Mouse (Mus musculus): Measurements from ENCODE around the gene Cct2. TPM values are rescaled to one million over a fixed set of nuclear protein-coding genes. Genes with fewer than 3 reads are reported as not detected.
"Not testable (repeated sequence)": the region's sequence is repeated elsewhere in the genome, so short reads cannot be mapped to it uniquely, and the experiment has no call there.

The Cct2 gene
- polyA plus RNA-seq, 1 experiment from 2014 or later: 350 TPM

DNA sequence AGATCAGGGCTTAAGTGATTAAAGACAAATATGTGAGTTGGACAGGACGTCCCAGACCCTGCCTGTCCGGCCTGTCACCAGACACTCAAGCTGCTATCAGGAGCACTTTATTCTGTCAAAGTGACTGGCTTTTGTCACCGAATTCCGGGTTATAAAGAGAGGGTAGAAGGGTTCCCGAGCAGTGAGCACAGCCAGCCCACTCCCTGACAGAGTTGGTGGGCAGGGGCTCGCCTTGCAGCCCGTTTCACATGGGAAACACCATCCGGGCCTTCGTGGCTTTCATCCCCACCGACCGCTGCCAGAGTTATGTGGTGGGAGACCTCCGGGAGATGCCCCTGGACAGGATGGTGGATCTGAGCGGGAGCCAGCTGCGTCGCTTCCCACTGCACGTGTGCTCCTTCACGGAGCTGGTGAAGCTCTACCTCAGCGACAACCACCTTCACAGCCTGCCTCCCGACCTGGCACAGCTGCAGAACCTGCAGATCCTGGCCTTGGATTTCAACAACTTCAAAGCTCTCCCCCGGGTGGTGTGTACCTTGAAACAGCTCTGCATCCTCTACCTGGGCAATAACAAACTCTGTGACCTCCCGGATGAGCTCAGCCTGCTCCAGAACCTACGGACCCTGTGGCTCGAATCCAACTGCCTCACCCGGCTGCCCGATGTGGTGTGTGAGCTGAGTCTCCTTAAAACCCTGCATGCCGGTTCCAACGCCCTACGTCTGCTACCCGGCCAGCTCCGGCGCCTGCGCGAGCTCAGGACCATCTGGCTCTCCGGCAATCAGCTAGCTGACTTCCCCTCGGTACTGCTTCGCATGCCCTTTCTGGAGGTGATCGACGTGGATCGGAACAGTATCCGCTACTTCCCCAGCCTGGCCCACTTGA is 18.2 kb downstream of the Cct2 start, which contains the start of gene Lrrc10:
Gene Lrrc10, plus strand, starts transcription at position 167 of the 882 bp plus-strand sequence.
- Histone ChIP-seq H3K27ac (replicated peaks) (0 out of 2 replicates have a peak within 1 kb of the TSS, but pooled peaks have one; percentile 35), H3K27me3 (replicated peaks; ENCODE audit: low read depth, poor library complexity, severe bottlenecking) (no peaks in the 10 kb centered on the region), H3K9me3 (no peaks in the 10 kb centered on the region), H3K36me3 (replicated peaks) (peaks cover 23% of the 10 kb centered on the region), H3K4me3 (peak within 1 kb of the TSS; percentile 36; the same call in 1 of the 2 replicates), H3K4me1 (peaks cover 23% of the 10 kb centered on the region)
- DNase-seq (ENCODE audit: low spot score): peak; percentile 51
- 50% methylated on average over 40 of the region's 40 CpGs for WGBS

DNA sequence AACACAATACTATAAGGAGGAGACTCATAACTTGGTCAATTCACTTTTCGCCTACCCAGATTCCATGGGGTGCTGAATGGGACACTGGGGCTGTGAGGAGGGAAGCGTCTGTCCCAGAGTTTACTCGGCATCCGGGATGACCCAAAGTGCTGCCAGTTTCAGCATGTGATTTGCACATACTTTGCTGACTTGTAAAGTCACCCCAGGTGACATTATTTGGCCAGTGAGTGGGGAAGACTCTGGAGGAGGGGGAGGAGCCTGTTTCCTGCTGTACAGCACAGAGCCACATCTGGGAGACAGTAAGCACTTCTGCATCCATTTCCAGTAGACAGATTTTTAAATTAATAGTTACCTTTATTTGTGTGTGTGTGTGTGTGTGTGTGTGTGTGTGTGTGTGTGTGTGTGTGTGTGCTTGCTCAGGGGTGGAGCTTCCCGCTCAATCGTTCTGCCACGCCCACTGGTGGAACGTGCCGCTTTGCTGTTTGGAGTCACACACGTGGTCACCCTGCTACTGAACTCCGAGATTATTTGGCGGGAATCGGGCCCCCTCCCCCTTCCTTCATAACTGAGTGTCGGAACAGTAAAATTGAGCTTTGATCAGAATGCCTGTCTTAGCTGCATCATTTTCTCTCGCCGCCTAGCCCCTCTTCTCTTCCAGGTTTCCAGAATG is 20.0 kb downstream of the Cct2 start:
- H3K4me3 ChIP-seq: peak overlapping the region; percentile 2; the same call in 1 of the 2 replicates
- not testable (repeated sequence) for H3K36me3 ChIP-seq (replicated peaks); H3K9me3 ChIP-seq; H3K27me3 ChIP-seq (replicated peaks; ENCODE audit: low read depth, poor library complexity, severe bottlenecking); H3K27ac ChIP-seq (replicated peaks)
- 61% methylated on average over 16 of the region's 16 CpGs for WGBS
- H3K4me1 ChIP-seq: peaks cover 23% of the 10 kb centered on the region
- peak; percentile 38 for DNase-seq (ENCODE audit: low spot score)

DNA sequence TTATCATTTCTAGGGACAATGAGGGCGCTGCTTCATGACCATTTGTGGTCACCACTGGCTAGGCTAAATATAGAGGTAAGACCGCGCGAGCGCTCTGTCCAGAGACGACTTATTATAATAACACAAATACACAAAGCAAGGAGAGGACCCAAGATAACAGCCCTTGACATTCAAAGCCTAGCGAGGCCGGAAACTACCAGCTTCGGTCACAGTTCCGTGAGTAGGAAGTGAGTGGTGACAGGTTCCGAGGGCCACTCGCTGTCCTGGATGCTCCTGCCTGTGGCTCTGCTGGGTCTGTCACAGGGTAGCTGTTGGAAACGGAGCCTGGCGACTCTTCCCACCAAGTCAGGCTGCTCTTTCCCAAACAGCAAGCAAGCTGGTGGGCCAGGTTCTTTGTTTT is 21.3 kb downstream of the Cct2 start:
- no peaks in the 10 kb centered on the region for H3K27me3 ChIP-seq (replicated peaks; ENCODE audit: low read depth, poor library complexity, severe bottlenecking)
- 88% methylated on average over 14 of the region's 14 CpGs for WGBS
- no peaks in the 10 kb centered on the region for H3K36me3 ChIP-seq (replicated peaks)
- no peak for DNase-seq (ENCODE audit: low spot score)
- no peak overlapping the region for H3K27ac ChIP-seq (replicated peaks)
- H3K9me3 ChIP-seq: no peaks in the 10 kb centered on the region
- H3K4me1 ChIP-seq: peaks cover 23% of the 10 kb centered on the region
- no peak overlapping the region for H3K4me3 ChIP-seq

DNA sequence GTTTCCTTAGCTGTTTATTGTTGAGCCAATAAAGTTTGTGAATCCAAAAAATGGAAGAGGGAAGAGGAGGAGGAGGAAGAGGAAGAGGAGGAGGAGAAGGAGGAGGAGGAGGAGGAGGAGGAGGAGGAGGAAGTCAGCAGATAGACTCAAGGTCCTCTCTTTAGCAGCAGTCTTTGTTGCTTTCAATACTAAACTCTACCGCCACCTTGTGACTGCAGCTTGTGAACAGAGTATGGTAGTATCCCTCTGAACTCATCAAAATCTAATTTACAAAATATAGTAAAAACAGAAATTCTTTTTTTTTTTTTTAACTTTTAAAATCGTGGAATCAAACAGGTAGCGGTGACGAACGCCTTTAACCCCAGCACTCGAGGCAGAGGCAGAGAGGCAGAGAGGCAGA is 23.3 kb downstream of the Cct2 start:
- 70% methylated on average over 6 of the region's 6 CpGs for WGBS
- no peak overlapping the region for H3K27ac ChIP-seq (replicated peaks)
- no peaks in the 10 kb centered on the region for H3K36me3 ChIP-seq (replicated peaks)
- no peaks in the 10 kb centered on the region for H3K27me3 ChIP-seq (replicated peaks; ENCODE audit: low read depth, poor library complexity, severe bottlenecking)
- H3K4me3 ChIP-seq: no peak overlapping the region
- peaks cover 11% of the 10 kb centered on the region for H3K4me1 ChIP-seq
- no peak for DNase-seq (ENCODE audit: low spot score)
- H3K9me3 ChIP-seq: no peaks in the 10 kb centered on the region

DNA sequence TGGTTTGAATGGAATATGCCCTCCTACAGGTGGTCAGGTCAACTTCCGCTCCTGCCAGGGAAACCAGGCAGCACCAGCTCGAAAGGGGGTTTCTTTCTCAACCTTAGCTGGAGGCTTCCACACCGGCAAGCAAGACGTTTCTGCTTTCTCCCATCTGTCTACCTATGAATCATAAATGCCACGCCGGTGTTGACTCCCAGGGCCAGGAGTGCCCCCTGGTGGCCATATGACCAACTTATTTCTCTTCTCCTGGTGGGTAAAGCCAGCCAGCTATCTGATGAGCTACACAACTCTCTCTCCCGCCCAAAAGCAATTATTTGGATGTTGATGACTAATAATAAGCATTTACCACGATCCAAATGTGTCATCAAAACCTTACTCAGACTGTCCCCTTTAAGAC is 29.8 kb downstream of the Cct2 start:
- WGBS: 30% methylated on average over 8 of the region's 8 CpGs
- Histone ChIP-seq H3K36me3 (replicated peaks) (no peaks in the 10 kb centered on the region), H3K27me3 (replicated peaks; ENCODE audit: low read depth, poor library complexity, severe bottlenecking) (no peaks in the 10 kb centered on the region), H3K9me3 (no peaks in the 10 kb centered on the region), H3K4me1 (peaks cover 13% of the 10 kb centered on the region), H3K27ac (replicated peaks) (no peak overlapping the region), H3K4me3 (no peak overlapping the region)
- DNase-seq (ENCODE audit: low spot score): peak; percentile 86

DNA sequence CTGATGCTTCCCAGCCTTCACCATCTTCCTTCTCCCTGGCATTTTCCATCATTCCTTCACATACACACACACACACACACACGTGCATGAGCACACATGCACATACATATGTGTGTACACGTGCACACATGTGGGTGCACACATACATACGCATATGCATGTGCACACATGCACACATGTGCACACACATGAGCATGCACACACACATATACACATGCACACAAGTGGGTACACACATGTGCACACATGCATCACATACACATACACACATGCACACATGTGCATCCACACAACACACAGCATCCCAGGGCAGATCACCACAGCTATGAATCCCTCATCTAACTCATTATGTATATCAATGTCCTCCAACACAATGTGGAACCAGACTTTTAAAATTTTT is 32.5 kb downstream of the Cct2 start:
- peaks cover 9% of the 10 kb centered on the region for H3K27me3 ChIP-seq (replicated peaks; ENCODE audit: low read depth, poor library complexity, severe bottlenecking)
- H3K36me3 ChIP-seq (replicated peaks): no peaks in the 10 kb centered on the region
- 86% methylated on average over 3 of the region's 3 CpGs for WGBS
- H3K4me1 ChIP-seq: peaks cover 19% of the 10 kb centered on the region
- no peak for DNase-seq (ENCODE audit: low spot score)
- no peak overlapping the region for H3K27ac ChIP-seq (replicated peaks)
- no peaks in the 10 kb centered on the region for H3K9me3 ChIP-seq
- H3K4me3 ChIP-seq: no peak overlapping the region

DNA sequence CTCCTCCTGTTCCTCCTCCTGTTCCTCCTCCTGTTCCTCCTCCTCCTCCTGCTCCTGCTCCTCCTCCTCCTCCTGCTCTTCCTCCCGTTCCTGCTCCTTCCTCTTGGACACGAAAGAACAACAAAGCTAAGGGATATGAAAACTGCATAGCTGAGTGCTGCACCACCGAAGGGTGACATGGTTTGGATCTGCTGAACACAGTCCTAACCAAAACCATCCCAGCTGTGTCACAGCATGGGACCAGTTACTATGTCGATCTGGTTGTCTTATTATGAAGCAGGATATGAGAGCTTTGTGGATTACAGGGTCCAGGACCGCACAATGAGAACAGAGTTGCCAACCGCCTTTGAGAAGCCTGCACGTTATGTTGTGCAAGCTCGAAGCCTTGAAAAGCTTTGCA is 37.4 kb downstream of the Cct2 start:
- DNase-seq (ENCODE audit: low spot score): no peak
- Histone ChIP-seq H3K4me3 (no peak overlapping the region), H3K27ac (replicated peaks) (no peak overlapping the region), H3K27me3 (replicated peaks; ENCODE audit: low read depth, poor library complexity, severe bottlenecking) (peaks cover 55% of the 10 kb centered on the region), H3K4me1 (peaks cover 26% of the 10 kb centered on the region), H3K36me3 (replicated peaks) (no peaks in the 10 kb centered on the region), H3K9me3 (no peaks in the 10 kb centered on the region)
- 82% methylated on average over 8 of the region's 8 CpGs for WGBS

DNA sequence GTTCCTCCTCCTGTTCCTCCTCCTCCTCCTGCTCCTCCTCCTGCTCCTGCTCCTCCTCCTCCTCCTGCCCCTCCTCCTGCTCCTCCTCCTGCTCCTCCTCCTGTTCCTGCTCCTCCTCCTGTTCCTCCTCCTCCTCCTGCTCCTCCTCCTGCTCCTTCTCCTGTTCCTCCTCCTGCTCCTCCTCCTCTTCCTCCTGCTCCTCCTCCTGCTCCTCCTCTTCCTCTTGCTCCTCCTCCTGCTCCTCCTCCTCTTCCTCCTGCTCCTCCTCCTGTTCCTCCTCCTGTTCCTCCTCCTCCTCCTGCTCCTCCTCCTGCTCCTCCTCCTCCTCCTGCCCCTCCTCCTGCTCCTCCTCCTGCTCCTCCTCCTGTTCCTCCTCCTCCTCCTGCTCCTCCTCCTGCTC is 37.8 kb downstream of the Cct2 start:
- not testable (repeated sequence) for H3K9me3 ChIP-seq; DNase-seq (ENCODE audit: low spot score); H3K27ac ChIP-seq (replicated peaks); H3K36me3 ChIP-seq (replicated peaks); H3K4me3 ChIP-seq
- H3K27me3 ChIP-seq (replicated peaks; ENCODE audit: low read depth, poor library complexity, severe bottlenecking): peaks cover 55% of the 10 kb centered on the region
- peaks cover 30% of the 10 kb centered on the region for H3K4me1 ChIP-seq

DNA sequence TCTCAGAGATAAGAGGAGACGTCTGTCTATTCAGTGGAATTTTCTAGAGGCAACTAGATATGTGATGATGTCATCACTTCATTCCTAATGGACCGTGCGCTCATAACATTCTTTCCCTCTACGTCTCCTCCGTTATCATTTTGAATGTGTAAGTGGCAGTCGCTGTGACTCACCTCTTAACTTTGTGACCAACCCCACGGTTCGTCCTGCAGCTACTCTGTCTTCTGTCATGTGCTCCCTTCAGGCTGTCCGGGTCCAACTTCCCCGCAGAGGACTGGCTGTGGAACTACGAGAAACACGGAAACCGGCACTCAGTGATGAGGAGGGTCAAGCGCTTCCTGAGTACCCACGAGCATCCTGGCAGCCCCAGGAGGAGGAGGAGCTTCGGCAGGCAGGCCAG is 39.9 kb downstream of the Cct2 start:
- 61% methylated on average over 16 of the region's 16 CpGs for WGBS
- H3K4me1 ChIP-seq: peaks cover 40% of the 10 kb centered on the region
- no peaks in the 10 kb centered on the region for H3K9me3 ChIP-seq
- peaks cover 59% of the 10 kb centered on the region for H3K27me3 ChIP-seq (replicated peaks; ENCODE audit: low read depth, poor library complexity, severe bottlenecking)
- H3K4me3 ChIP-seq: no peak overlapping the region; the same call in 1 of the 2 replicates
- no peak overlapping the region; the same call in 1 of the 2 replicates for H3K27ac ChIP-seq (replicated peaks)
- H3K36me3 ChIP-seq (replicated peaks): no peaks in the 10 kb centered on the region
- DNase-seq (ENCODE audit: low spot score): no peak

DNA sequence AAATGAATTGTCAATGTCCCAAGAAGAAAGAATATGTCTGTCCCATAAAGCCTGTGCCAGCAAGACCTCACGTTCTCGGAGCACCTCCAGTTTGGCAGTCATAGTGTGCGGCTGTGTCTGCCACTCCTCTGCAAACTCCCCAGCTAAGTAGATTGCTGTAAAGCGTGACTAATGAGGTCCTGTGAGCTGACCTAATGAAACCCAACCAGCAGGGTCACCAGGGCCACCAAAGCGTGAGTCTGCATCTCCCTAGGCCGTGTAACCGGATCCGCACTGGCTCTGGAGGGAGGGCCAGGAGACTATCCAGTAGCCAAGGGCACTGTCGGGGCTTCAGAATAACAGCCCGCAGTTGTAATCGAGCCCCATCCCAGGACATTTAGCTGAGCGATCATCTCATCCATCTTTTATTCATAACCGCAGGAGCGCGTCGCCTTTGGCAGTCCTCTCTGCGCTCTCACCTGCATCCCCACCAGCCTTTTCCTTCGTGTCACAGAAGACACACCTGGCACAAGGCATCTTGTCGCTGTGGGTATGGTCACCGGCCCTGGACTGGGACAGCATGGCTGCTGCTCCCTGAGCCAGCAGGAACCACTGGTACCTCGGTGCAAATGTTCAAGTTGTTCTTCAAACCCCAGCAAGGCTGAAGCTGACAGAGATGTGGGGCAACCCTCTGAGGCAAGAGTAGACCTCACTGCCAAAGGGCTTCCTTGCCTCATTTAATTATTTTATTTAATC is 42.4 kb downstream of the Cct2 start:
- Histone ChIP-seq H3K9me3 (no peaks in the 10 kb centered on the region), H3K36me3 (replicated peaks) (no peaks in the 10 kb centered on the region), H3K4me3 (peak overlapping the region; percentile 38), H3K27me3 (replicated peaks; ENCODE audit: low read depth, poor library complexity, severe bottlenecking) (peaks cover 50% of the 10 kb centered on the region), H3K4me1 (peaks cover 43% of the 10 kb centered on the region), H3K27ac (replicated peaks) (0 out of 2 replicates have a peak overlapping the region, but pooled peaks have one; percentile 16)
- 7% methylated on average over 21 of the region's 21 CpGs for WGBS
- peak; percentile 87 for DNase-seq (ENCODE audit: low spot score)

DNA sequence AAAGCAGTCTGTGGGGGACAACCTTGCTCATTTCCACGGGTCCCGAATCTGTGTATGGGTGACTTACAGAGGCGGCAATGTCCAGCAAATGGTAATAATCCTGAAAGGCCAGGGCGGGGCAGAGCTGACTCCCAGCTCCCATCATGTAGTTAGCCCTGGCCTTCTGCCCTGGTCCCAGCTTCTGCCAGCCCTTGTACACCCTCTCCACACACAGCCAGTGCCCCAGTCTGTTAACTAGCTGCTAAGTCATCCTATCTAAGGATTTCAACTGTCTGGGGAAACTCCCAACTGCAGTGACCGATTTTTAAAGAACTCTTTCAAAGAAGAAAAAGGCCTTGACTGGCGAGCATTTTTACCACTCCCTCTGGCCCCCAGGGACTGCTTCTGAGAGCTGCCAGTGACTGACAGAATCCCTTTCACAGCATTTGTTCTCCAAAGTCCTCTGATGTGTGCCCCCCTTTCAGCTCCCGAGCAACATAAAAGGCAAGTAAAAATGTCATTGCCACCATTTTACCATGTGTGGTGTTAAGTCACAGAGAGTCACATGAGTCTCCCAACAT is 45.3 kb downstream of the Cct2 start:
- Histone ChIP-seq H3K4me1 (peaks cover 39% of the 10 kb centered on the region), H3K27ac (replicated peaks) (peak overlapping the region; percentile 19; the same call in 1 of the 2 replicates), H3K36me3 (replicated peaks) (no peaks in the 10 kb centered on the region), H3K4me3 (no peak overlapping the region), H3K9me3 (no peaks in the 10 kb centered on the region), H3K27me3 (replicated peaks; ENCODE audit: low read depth, poor library complexity, severe bottlenecking) (peaks cover 21% of the 10 kb centered on the region)
- 53% methylated on average over 7 of the region's 7 CpGs for WGBS
- no peak for DNase-seq (ENCODE audit: low spot score)

DNA sequence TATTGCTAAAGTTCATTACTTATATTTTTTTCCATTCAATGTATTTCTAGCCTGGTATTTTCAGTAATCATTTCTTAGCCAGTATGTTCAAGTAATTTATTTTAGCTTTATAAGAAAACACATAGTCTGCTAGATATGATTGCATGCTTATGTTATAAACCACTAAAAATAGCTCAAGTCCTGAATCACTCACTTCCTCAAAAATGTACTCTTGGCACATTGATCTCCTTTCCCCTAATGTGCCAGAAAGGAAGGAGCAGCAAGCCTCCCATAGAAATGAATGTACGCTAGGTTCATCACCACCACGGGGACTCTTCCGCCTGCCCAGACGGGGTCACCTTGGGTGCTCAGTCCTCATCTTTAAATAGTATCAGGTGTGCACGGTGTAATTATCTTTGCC is 49.0 kb downstream of the Cct2 start:
- WGBS: 95% methylated on average over 5 of the region's 5 CpGs
- Histone ChIP-seq H3K27ac (replicated peaks) (no peak overlapping the region), H3K4me3 (no peak overlapping the region), H3K4me1 (peaks cover 26% of the 10 kb centered on the region), H3K27me3 (replicated peaks; ENCODE audit: low read depth, poor library complexity, severe bottlenecking) (0 out of 2 replicates have a peak, but pooled peaks cover 3% of the 10 kb centered on the region), H3K36me3 (replicated peaks) (no peaks in the 10 kb centered on the region), H3K9me3 (no peaks in the 10 kb centered on the region)
- DNase-seq (ENCODE audit: low spot score): no peak
